Mouse (Mus musculus): ENCODE measurements around the gene Rmdn3. TPM values are rescaled to one million over a fixed set of nuclear protein-coding genes. Genes with fewer than 3 reads are reported as not detected.
A peak's percentile ranks its signal among the peaks of the same experiment; 100 is the strongest.

The Rmdn3 gene
- polyA plus RNA-seq, 1 experiment from 2014 or later = 46.7 TPM

DNA sequence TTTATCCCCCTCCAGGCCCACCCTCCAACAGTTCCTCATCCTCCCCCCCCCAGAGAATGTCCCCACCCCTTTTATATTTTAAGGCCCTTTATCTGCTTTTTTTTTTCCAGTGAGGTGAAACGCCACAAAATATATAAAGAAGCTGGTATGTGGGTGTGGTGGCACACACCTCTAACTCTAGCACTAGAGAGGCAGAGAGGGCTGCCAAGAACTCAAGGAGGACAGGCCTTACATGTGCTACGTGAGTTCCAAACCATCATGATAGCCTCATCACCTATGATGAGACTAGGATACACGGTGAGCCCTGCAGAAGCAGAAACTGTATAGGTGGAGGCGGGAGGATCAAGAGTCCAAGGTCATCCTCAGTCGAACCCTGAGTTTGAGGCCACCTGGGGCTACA, 34.1 kb upstream of the Rmdn3 start:
- no peak overlapping the region for H3K9ac ChIP-seq (ENCODE audit: low read length)
- ATAC-seq (ENCODE audit: low FRiP score) = no peak
- no peaks in the 10 kb centered on the region for H3K27me3 ChIP-seq (ENCODE audit: control insufficient read depth, insufficient read depth, low read length)
- H3K4me1 ChIP-seq (ENCODE audit: control insufficient read depth, insufficient read depth, low read length) = 0 out of 2 replicates have a peak, but pooled peaks cover 2% of the 10 kb centered on the region
- WGBS = 84% methylated on average over 5 of the region's 5 CpGs
- DNase-seq (ENCODE audit: low spot score, missing footprints) = peak; percentile 51
- no peak overlapping the region for H3K4me2 ChIP-seq
- H3K9me3 ChIP-seq (ENCODE audit: control insufficient read depth, low read length) = no peaks in the 10 kb centered on the region
- no peaks in the 10 kb centered on the region for H3K36me3 ChIP-seq (ENCODE audit: control insufficient read depth, insufficient read depth, low read length)
- no peak overlapping the region for H3K4me3 ChIP-seq (ENCODE audit: low read depth, low read length)
- H3K27ac ChIP-seq (ENCODE audit: low read depth, low read length) = no peak overlapping the region

DNA sequence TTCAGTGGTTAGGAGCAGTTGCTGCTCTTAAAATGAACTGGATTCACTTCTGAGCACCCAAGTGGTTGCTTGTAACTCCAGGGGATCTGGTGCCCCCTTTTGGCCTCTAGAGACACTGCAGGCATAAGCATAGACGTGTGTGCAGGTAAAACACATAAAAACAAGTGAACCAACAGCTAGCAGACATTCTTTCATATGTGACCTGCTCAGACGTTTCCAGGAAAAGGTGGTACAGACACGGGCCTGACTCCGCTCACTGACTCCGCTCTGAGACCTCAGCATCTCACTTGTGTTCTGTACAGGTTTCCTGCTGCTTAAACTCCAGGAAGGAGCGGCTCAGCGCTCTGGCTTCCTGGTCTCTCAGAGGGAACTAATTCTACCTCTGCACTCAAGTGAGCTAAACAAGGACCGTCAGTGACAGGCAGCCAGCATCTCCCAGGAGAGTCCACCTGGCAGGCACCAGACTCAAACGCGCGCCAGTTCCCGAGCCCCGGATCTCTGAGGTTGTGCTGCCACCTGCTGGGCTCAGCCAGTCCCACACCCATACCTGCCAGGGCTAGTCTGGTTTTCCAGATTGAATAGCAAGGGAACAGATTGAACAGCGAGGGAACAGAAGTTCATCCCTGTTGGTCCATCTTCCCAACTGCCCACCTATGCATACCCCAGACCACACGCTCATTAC, 32.3 kb upstream of the Rmdn3 start:
- DNase-seq (ENCODE audit: low spot score, missing footprints) (peak; percentile 98), ATAC-seq (ENCODE audit: low FRiP score) (peak; percentile 84)
- Histone ChIP-seq H3K9me3 (ENCODE audit: control insufficient read depth, low read length) (no peaks in the 10 kb centered on the region), H3K4me3 (ENCODE audit: low read depth, low read length) (peak overlapping the region; percentile 6; the same call in 1 of the 2 replicates), H3K36me3 (ENCODE audit: control insufficient read depth, insufficient read depth, low read length) (no peaks in the 10 kb centered on the region), H3K27me3 (ENCODE audit: control insufficient read depth, insufficient read depth, low read length) (no peaks in the 10 kb centered on the region), H3K9ac (ENCODE audit: low read length) (no peak overlapping the region), H3K4me1 (ENCODE audit: control insufficient read depth, insufficient read depth, low read length) (0 out of 2 replicates have a peak, but pooled peaks cover 2% of the 10 kb centered on the region), H3K4me2 (peak overlapping the region; percentile 40), H3K27ac (ENCODE audit: low read depth, low read length) (no peak overlapping the region)
- WGBS = 10% methylated on average over 15 of the region's 15 CpGs

DNA sequence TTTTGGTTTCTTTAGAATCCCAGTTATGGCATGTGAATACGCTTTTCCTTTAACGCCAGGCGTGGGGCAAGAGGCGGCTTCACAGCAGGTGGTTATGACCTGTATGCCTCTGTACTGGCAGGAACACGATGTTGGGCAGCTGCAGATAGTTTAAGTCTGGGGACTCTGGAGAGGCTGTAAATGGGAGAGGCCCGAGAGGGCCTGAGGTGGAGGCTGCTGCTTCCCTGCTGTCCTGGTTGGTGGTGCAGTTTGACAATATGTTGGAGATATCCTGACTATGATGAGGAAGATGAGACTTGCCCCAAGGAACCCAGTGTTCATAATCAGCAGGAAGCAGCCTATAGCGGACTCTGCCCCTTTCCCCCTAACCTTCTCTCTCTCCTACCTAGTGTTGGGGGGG, 26.1 kb upstream of the Rmdn3 start:
- WGBS = 76% methylated on average over 7 of the region's 7 CpGs

DNA sequence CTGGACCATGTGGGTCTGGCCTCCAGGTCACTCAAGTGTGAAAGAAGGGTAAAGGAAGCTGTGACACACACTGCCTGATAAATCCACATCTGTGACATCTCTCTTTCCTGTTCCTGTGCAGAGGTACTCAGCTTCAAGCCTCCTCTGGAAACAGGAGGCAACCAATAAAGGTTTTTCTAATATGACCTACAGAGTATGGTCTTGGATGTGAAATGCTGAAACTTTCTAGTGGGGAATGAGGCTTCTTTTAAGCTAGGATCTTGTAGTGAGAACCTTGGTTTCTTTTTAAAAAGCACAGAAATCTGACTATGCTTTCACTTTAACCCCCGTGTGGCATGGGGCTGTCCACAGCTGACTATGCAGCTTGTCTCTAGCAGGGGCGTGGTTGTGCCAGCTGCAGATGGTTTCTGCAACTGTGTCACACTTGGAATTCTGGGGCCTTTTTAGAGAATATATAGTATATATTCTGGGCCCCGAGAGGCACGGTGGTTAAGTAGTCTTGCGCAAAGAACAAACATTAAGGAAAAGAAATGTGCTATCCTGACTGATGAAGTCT, 20.6 kb upstream of the Rmdn3 start:
- no peaks in the 10 kb centered on the region for H3K9me3 ChIP-seq (ENCODE audit: control insufficient read depth, low read length)
- ATAC-seq (ENCODE audit: low FRiP score) (no peak), DNase-seq (ENCODE audit: low spot score, missing footprints) (peak; percentile 49)
- H3K4me1 ChIP-seq (ENCODE audit: control insufficient read depth, insufficient read depth, low read length) = peaks cover 10% of the 10 kb centered on the region
- 89% methylated on average over 5 of the region's 5 CpGs for WGBS
- no peaks in the 10 kb centered on the region; the same call in 1 of the 2 replicates for H3K36me3 ChIP-seq (ENCODE audit: control insufficient read depth, insufficient read depth, low read length)
- H3K9ac ChIP-seq (ENCODE audit: low read length) = no peak overlapping the region
- no peak overlapping the region for H3K4me3 ChIP-seq (ENCODE audit: low read depth, low read length)
- no peak overlapping the region for H3K27ac ChIP-seq (ENCODE audit: low read depth, low read length)
- no peak overlapping the region for H3K4me2 ChIP-seq
- no peaks in the 10 kb centered on the region for H3K27me3 ChIP-seq (ENCODE audit: control insufficient read depth, insufficient read depth, low read length)

More for the DNA sequence above, 26.1 kb upstream of the Rmdn3 start:
- Histone ChIP-seq H3K27me3 (ENCODE audit: control insufficient read depth, insufficient read depth, low read length) (no peaks in the 10 kb centered on the region), H3K9ac (ENCODE audit: low read length) (no peak overlapping the region), H3K4me1 (ENCODE audit: control insufficient read depth, insufficient read depth, low read length) (no peaks in the 10 kb centered on the region), H3K36me3 (ENCODE audit: control insufficient read depth, insufficient read depth, low read length) (no peaks in the 10 kb centered on the region; the same call in 1 of the 2 replicates), H3K27ac (ENCODE audit: low read depth, low read length) (no peak overlapping the region), H3K9me3 (ENCODE audit: control insufficient read depth, low read length) (no peaks in the 10 kb centered on the region), H3K4me2 (no peak overlapping the region), H3K4me3 (ENCODE audit: low read depth, low read length) (no peak overlapping the region)
- ATAC-seq (ENCODE audit: low FRiP score) = no peak
- DNase-seq (ENCODE audit: low spot score, missing footprints) = peak; percentile 53

DNA sequence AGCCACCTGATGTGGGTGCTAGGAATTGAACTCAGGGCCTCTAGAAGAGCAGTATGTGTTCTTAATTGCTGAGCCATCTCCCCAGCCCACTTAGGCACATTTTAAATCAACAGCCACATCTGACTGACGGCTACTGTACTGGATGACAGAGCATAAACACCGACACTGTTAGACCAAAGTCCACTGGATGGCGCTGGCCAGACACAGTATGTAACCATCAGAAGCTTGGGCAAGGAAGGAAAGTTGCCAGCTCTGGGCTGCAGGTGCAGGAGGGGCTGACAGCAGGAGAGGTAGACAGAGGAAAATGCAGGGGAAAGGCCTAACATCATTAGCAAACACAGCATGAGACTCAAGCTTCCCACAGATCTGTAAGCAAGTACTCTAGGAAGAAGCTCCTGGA, 19.9 kb upstream of the Rmdn3 start:
- Histone ChIP-seq H3K9ac (ENCODE audit: low read length) (no peak overlapping the region), H3K36me3 (ENCODE audit: control insufficient read depth, insufficient read depth, low read length) (no peaks in the 10 kb centered on the region; the same call in 1 of the 2 replicates)

DNA sequence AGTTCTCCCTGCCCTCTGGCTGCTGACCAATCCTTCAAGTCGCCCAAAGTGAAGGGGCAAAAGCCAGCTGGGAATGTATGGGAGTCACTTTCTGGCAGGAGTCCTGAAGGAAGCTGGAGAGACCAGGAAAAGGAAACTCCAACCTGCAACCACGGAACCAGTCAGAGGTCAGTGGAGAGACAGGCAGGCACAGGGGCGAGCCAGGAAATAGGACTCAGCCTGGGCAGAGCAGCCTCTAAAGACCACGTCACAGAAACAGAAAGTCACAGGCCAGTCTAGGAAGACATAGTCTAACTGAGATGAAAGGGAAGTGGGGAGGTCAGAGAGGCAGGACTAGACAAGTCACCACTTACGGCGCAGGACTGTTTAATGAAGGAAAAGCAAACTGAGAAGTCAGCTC, 18.8 kb upstream of the Rmdn3 start:
- ATAC-seq (ENCODE audit: low FRiP score) (no peak), DNase-seq (ENCODE audit: low spot score, missing footprints) (peak; percentile 57)
- no peak overlapping the region for H3K4me3 ChIP-seq (ENCODE audit: low read depth, low read length)
- peaks cover 10% of the 10 kb centered on the region for H3K4me1 ChIP-seq (ENCODE audit: control insufficient read depth, insufficient read depth, low read length)
- no peak overlapping the region for H3K27ac ChIP-seq (ENCODE audit: low read depth, low read length)
- no peaks in the 10 kb centered on the region for H3K27me3 ChIP-seq (ENCODE audit: control insufficient read depth, insufficient read depth, low read length)
- no peaks in the 10 kb centered on the region; the same call in 1 of the 2 replicates for H3K36me3 ChIP-seq (ENCODE audit: control insufficient read depth, insufficient read depth, low read length)
- no peak overlapping the region for H3K9ac ChIP-seq (ENCODE audit: low read length)
- no peak overlapping the region for H3K4me2 ChIP-seq
- WGBS = 76% methylated on average over 6 of the region's 6 CpGs
- H3K9me3 ChIP-seq (ENCODE audit: control insufficient read depth, low read length) = no peaks in the 10 kb centered on the region

More for the DNA sequence above, 19.9 kb upstream of the Rmdn3 start:
- 60% methylated on average over 3 of the region's 3 CpGs for WGBS
- Histone ChIP-seq H3K27me3 (ENCODE audit: control insufficient read depth, insufficient read depth, low read length) (no peaks in the 10 kb centered on the region), H3K27ac (ENCODE audit: low read depth, low read length) (no peak overlapping the region), H3K4me1 (ENCODE audit: control insufficient read depth, insufficient read depth, low read length) (peaks cover 10% of the 10 kb centered on the region), H3K9me3 (ENCODE audit: control insufficient read depth, low read length) (no peaks in the 10 kb centered on the region), H3K4me2 (no peak overlapping the region), H3K4me3 (ENCODE audit: low read depth, low read length) (no peak overlapping the region)
- no peak for ATAC-seq (ENCODE audit: low FRiP score)
- peak; percentile 35 for DNase-seq (ENCODE audit: low spot score, missing footprints)

DNA sequence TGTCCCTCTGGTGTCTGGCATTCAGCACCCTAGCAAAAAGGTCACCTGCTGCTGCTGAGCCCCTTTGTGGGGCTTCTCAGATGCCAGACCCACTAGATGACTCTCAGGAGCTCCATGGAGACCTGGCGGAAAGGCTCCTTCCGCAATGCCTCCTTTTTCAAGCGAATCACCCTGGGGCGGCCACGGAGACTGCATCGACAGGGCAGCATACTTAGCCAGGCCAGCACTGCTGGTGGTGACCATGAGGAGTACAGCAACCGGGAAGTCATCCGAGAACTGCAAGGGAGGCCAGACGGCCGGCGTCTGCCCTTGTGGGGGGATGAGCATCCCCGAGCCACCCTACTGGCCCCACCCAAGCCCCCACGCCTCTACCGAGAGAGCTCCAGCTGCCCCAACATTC, 18.0 kb upstream of the Rmdn3 start:
- Histone ChIP-seq H3K27me3 (ENCODE audit: control insufficient read depth, insufficient read depth, low read length) (no peaks in the 10 kb centered on the region), H3K36me3 (ENCODE audit: control insufficient read depth, insufficient read depth, low read length) (no peaks in the 10 kb centered on the region; the same call in 1 of the 2 replicates), H3K4me3 (ENCODE audit: low read depth, low read length) (no peak overlapping the region), H3K4me1 (ENCODE audit: control insufficient read depth, insufficient read depth, low read length) (peaks cover 10% of the 10 kb centered on the region), H3K9ac (ENCODE audit: low read length) (no peak overlapping the region), H3K27ac (ENCODE audit: low read depth, low read length) (no peak overlapping the region), H3K9me3 (ENCODE audit: control insufficient read depth, low read length) (no peaks in the 10 kb centered on the region), H3K4me2 (no peak overlapping the region)
- ATAC-seq (ENCODE audit: low FRiP score) (no peak), DNase-seq (ENCODE audit: low spot score, missing footprints) (peak; percentile 78)
- WGBS = 42% methylated on average over 14 of the region's 14 CpGs

DNA sequence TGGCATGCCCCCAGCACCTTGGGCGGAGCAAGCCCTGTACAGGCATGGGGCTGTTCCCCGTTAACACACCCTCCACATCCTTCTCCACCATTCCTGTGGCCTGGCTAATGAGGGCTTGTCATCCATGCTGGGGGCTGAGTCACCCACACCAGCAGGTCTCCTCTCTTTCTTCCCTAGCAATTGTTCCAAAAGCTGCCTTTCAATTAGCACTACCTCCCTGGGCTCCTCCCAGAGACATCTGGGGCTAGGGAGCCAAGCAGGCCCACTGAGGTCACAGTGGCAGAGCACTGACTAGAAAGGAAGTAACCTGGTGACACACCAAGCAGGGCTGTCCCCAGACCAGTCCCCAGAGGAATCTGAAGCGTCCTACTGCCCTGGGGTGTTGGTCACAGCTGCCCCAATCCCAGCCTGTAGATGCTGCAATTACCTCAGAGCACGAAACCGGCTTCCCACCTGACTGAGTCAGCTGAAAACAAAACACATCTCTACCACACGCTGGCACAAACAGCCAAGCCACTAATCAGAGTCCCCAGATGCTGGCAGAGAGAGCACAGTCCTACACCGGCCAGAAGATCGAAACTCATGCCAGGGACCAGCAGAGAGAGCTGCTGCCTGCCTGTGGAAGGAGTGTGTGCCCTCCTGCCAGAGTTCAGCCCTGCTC, 17.3 kb upstream of the Rmdn3 start, which contains the start of gene Gm14137:
Gm14137 (plus strand) TSS at position 519 of the 661 bp plus-strand sequence.
- 44% methylated on average over 8 of the region's 8 CpGs for WGBS
- Histone ChIP-seq H3K4me2 (no peak within 1 kb of the TSS), H3K27me3 (ENCODE audit: control insufficient read depth, insufficient read depth, low read length) (0 out of 2 replicates have a peak, but pooled peaks cover 2% of the 10 kb centered on the region), H3K9ac (ENCODE audit: low read length) (no peak within 1 kb of the TSS), H3K27ac (ENCODE audit: low read depth, low read length) (no peak within 1 kb of the TSS), H3K36me3 (ENCODE audit: control insufficient read depth, insufficient read depth, low read length) (no peaks in the 10 kb centered on the region), H3K4me3 (ENCODE audit: low read depth, low read length) (no peak within 1 kb of the TSS), H3K9me3 (ENCODE audit: control insufficient read depth, low read length) (no peaks in the 10 kb centered on the region), H3K4me1 (ENCODE audit: control insufficient read depth, insufficient read depth, low read length) (peaks cover 10% of the 10 kb centered on the region)
- no peak for ATAC-seq (ENCODE audit: low FRiP score)
- peak; percentile 60 for DNase-seq (ENCODE audit: low spot score, missing footprints)
